Mouse (Mus musculus): ENCODE data around the gene Trim69.

DNA sequence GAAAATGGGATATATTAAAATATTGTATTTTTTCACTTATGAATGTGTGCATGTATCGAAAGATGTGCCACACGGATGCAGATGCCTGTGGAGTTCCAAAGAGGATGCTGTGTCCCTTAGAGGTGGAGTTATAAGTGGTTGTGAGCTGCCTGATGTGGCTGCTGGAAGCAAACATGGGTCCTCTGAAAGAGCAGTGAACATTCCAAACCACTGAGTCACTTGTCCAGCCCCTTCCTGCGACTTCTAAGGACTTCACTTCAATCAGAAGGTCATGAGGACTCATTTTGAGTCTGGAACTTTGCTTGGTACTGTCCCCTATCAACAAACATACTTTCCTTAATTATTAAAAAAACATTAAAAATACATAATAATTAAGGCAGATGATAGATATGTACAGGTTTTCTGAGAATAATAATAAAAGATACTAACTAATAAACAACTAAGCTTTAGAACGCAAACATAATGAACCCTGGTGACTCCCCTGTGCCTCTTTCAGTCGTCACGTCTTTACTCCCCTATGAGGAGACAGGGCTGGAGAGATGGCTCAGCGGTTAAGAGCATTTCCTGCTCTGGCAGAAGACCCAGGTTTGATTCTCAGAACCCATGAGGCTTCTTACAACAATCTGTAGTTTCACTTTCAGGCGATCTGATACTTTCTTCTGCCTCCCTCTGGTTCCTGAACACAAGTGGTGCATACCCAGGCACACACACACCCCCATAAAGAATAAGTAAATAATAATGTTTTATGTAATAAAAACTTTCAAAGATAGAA is 19.7 kb downstream of the Trim69 start:
- TF ChIP-seq POLR2A (IDR thresholded peaks at IDR 0.05; ENCODE audit: low read depth, low read length) (no peak), CTCF (IDR thresholded peaks at IDR 0.05; ENCODE audit: extremely low read depth, insufficient read length, insufficient replicate concordance, low read depth, low read length) (no peak)
